Comparison of ENCODE assay signal across 9 mouse cellular contexts in genomic region chr13:40650036-40650709, GRCm38 (mm10).
A peak's percentile ranks its signal among the peaks of the same experiment; 100 is the strongest.
DNase-seq lines count a peak whose midpoint lies in the region; ATAC-seq and TF ChIP-seq lines count a peak whose summit lies in the region.
"Had no signal": no experiment of that assay in that cellular context is flagged by ENCODE, and none has a peak within 500 bp of the region (broad histone marks: within the 10 kb centered on the region; RNA-seq: fewer than 3 reads in every experiment).

No protein-coding gene starts in this region.

- no peaks in the 10 kb centered on the region for H3K9me3 ChIP-seq in kidney, embryonic 15.5 days (replicated peaks)
- no peaks in the 10 kb centered on the region for H3K9me3 ChIP-seq in forebrain, embryonic 11.5 days (ENCODE audit: control insufficient read depth, low read length)
- no peaks in the 10 kb centered on the region for H3K9me3 ChIP-seq in limb, embryonic 10.5 days (replicated peaks)
- no peaks in the 10 kb centered on the region for H3K9me3 ChIP-seq in liver, embryonic 11.5 days (ENCODE audit: control insufficient read depth, low read length)

- peaks cover 19% of the 10 kb centered on the region for H3K4me1 ChIP-seq in kidney, embryonic 15.5 days
- peaks cover 3% of the 10 kb centered on the region for H3K4me1 ChIP-seq in forebrain, embryonic 11.5 days (replicated peaks; ENCODE audit: control insufficient read depth, insufficient read depth, low read length)
- H3K4me1 ChIP-seq in limb, embryonic 10.5 days: peaks cover 44% of the 10 kb centered on the region
- no peaks in the 10 kb centered on the region for H3K4me1 ChIP-seq in liver, embryonic 11.5 days (replicated peaks; ENCODE audit: control insufficient read depth, insufficient read depth, low read length)

- H3K27me3 ChIP-seq in kidney, embryonic 15.5 days: no peaks in the 10 kb centered on the region
- H3K27me3 ChIP-seq in forebrain, embryonic 11.5 days (ENCODE audit: control insufficient read depth, insufficient read depth, low read length): no peaks in the 10 kb centered on the region; the same call in 1 of the 2 replicates
- peaks cover 10% of the 10 kb centered on the region for H3K27me3 ChIP-seq in limb, embryonic 10.5 days (ENCODE audit: low read depth, poor library complexity, severe bottlenecking)
- H3K27me3 ChIP-seq in liver, embryonic 11.5 days (replicated peaks; ENCODE audit: control insufficient read depth, insufficient read depth, low read length): no peaks in the 10 kb centered on the region

- no peak for DNase-seq in kidney, adult 8-10 months
- peak; percentile 53 for DNase-seq in forebrain, embryonic 11.5 days (ENCODE audit: low spot score)
- peak; percentile 40 for DNase-seq in limb, embryonic 10.5 days (ENCODE audit: low spot score)
- DNase-seq in retina, embryonic 14.5 days (ENCODE audit: low spot score): peak; percentile 48
- no peak for DNase-seq in adrenal gland, adult 2 months
- DNase-seq in liver, embryonic 11.5 days (ENCODE audit: low spot score): no peak
- DNase-seq in left cerebral cortex, adult 2 months (ENCODE audit: extremely low spot score in 1 of 2, low spot score in 2 of 2): no peak
- DNase-seq: lung, adult 2 months had no signal

- H3K4me2 ChIP-seq in kidney, embryonic 15.5 days: peak overlapping the region; percentile 44
- peak overlapping the region; percentile 34; the same call in 1 of the 2 replicates for H3K4me2 ChIP-seq in forebrain, embryonic 11.5 days (ENCODE audit: low read depth, low read length, severe bottlenecking)
- no peak overlapping the region for H3K4me2 ChIP-seq in liver, embryonic 11.5 days

- no peak for ATAC-seq in kidney, embryonic 15.5 days (replicated peaks; ENCODE audit: low FRiP score)
- ATAC-seq in forebrain, embryonic 11.5 days (replicated peaks; ENCODE audit: low FRiP score): peak; percentile 46; the same call in 1 of the 2 replicates
- no peak for ATAC-seq in liver, embryonic 11.5 days (replicated peaks; ENCODE audit: low FRiP score)

- no peak overlapping the region for H3K9ac ChIP-seq in kidney, embryonic 15.5 days
- H3K9ac ChIP-seq in forebrain, embryonic 11.5 days (ENCODE audit: low read length): no peak overlapping the region
- no peak overlapping the region for H3K9ac ChIP-seq in liver, embryonic 11.5 days (ENCODE audit: low read depth, low read length)

- H3K4me3 ChIP-seq in kidney, embryonic 15.5 days (replicated peaks): no peak overlapping the region
- no peak overlapping the region for H3K4me3 ChIP-seq in forebrain, embryonic 11.5 days (ENCODE audit: low read depth, low read length)
- no peak overlapping the region for H3K4me3 ChIP-seq in limb, embryonic 10.5 days
- no peak overlapping the region for H3K4me3 ChIP-seq in liver, embryonic 11.5 days (ENCODE audit: low read depth, low read length)
- H3K4me3 ChIP-seq in left cerebral cortex, adult 2 months: no peak overlapping the region

- intact Hi-C loops in left cerebral cortex, adult 2 months (cut with DNase I): no loop called here

- peak overlapping the region; percentile 41; the same call in 1 of the 2 replicates for H3K27ac ChIP-seq in kidney, embryonic 15.5 days
- no peak overlapping the region for H3K27ac ChIP-seq in forebrain, embryonic 11.5 days (ENCODE audit: low read depth, low read length)
- peak overlapping the region; percentile 50 for H3K27ac ChIP-seq in limb, embryonic 10.5 days
- H3K27ac ChIP-seq in liver, embryonic 11.5 days (ENCODE audit: low read depth, low read length): no peak overlapping the region
- no peak overlapping the region; the same call in 1 of the 2 replicates for H3K27ac ChIP-seq in left cerebral cortex, adult 2 months

- no peak for TF ChIP-seq CTCF in left cerebral cortex, adult 2 months (IDR thresholded peaks at IDR 0.05)

- 31% methylated on average over 10 of the region's 10 CpGs for WGBS in kidney, embryonic 15.5 days
- WGBS in forebrain, embryonic 11.5 days: 16% methylated on average over 10 of the region's 10 CpGs
- WGBS in limb, embryonic 10.5 days: 30% methylated on average over 10 of the region's 10 CpGs
- 37% methylated on average over 10 of the region's 10 CpGs for WGBS in liver, embryonic 11.5 days

- H3K36me3 ChIP-seq in kidney, embryonic 15.5 days: no peaks in the 10 kb centered on the region
- no peaks in the 10 kb centered on the region for H3K36me3 ChIP-seq in forebrain, embryonic 11.5 days (ENCODE audit: control insufficient read depth, insufficient read depth, low read length)
- no peaks in the 10 kb centered on the region for H3K36me3 ChIP-seq in limb, embryonic 10.5 days
- no peaks in the 10 kb centered on the region for H3K36me3 ChIP-seq in liver, embryonic 11.5 days (ENCODE audit: control insufficient read depth, insufficient read depth, low read length)

Comparison
In these comparisons a context has a peak if more than half of its experiments do, and no peak if none do; other contexts are left out.
1. H3K27ac ChIP-seq: peak in kidney, embryonic 15.5 days (single experiment) and limb, embryonic 10.5 days (single experiment); none in forebrain, embryonic 11.5 days (single experiment), liver, embryonic 11.5 days (single experiment) and left cerebral cortex, adult 2 months (single experiment).
2. DNase-seq: peak in forebrain, embryonic 11.5 days (single experiment), limb, embryonic 10.5 days (single experiment) and retina, embryonic 14.5 days (single experiment); none in kidney, adult 8-10 months (0 of 2), adrenal gland, adult 2 months (single experiment), liver, embryonic 11.5 days (single experiment) and left cerebral cortex, adult 2 months (0 of 2).